ENCODE assay signal across 22 mouse cellular contexts in the genomic region with DNA sequence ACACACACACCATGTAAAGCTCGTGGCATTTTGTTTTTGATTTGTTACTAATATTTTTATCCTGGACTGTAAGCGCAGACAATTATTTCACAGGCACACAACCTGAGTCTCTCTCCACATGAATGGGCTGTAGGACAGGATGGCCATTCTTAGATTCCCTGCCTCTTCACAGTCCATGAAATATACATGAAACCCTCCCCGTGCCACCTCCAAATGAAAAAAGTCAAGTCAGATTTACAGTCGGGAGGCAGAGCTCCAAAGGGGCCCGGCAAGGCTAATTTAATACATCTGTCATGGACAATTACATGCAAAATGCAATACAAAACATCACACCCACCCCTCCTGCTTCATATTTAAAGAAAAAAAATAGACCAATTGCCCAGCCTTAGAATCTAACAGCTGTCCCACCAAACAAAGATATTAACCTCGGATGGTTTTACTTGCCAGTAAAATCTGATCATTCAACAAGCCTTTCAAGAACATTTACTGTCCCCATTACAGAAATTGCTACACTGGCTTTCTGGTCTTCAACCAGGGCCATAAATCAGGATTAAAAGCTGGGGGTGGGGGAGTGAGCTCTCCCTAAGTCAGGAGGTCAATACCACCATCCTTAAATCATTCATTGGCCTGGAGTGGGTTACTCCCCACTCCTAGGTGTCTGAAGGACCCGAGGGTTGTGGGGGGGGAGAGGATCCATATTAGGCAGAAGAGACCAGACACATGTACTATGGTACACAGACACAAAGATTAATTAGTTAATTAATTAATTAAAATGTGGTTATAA. TPM values are rescaled to one million over a fixed set of nuclear protein-coding genes. Genes with fewer than 3 reads are reported as not detected.
DNase-seq lines count a peak whose midpoint lies in the region; ATAC-seq and TF ChIP-seq lines count a peak whose summit lies in the region.
"Had no signal": no experiment of that assay in that cellular context is flagged by ENCODE, and none has a peak within 500 bp of the region (broad histone marks: within the 10 kb centered on the region; RNA-seq: fewer than 3 reads in every experiment).

No protein-coding gene starts in this region.

- ATAC-seq in kidney, embryonic 14.5 days (ENCODE audit: low FRiP score, low TSS enrichment) = peak; percentile 81
- ATAC-seq in neural tube, embryonic 11.5 days (ENCODE audit: insufficient read depth, low FRiP score, low TSS enrichment) = peak; percentile 79
- ATAC-seq: liver, embryonic 12.5 days had no signal

- no peak overlapping the region for H3K9ac ChIP-seq in kidney, embryonic 14.5 days (ENCODE audit: low read depth, low read length)
- H3K9ac ChIP-seq in neural tube, embryonic 11.5 days (ENCODE audit: low read length) = no peak overlapping the region
- H3K9ac ChIP-seq: heart, embryonic 13.5 days; limb, embryonic 12.5 days; liver, embryonic 12.5 days; stomach, embryonic 15.5 days had no signal

- H3K9me3 ChIP-seq in kidney, embryonic 14.5 days (ENCODE audit: control insufficient read depth, low read length) = 0 out of 2 replicates have a peak, but pooled peaks cover 5% of the 10 kb centered on the region
- no peaks in the 10 kb centered on the region for H3K9me3 ChIP-seq in neural tube, embryonic 11.5 days (ENCODE audit: control insufficient read depth, low read length)
- H3K9me3 ChIP-seq: stomach, embryonic 15.5 days had no signal

- TF ChIP-seq CTCF in brain, embryonic 14.5 days (IDR thresholded peaks at IDR 0.05; ENCODE audit: borderline replicate concordance, extremely low read depth, insufficient read depth, insufficient read length) = no peak

- TF ChIP-seq POLR2A in brain, embryonic 14.5 days (IDR thresholded peaks at IDR 0.05; ENCODE audit: borderline replicate concordance, extremely low read depth, insufficient read depth, insufficient read length, poor library complexity, severe bottlenecking) = no peak

- WGBS in kidney, embryonic 14.5 days = 18% methylated on average over 7 of the region's 7 CpGs
- WGBS in neural tube, embryonic 11.5 days = 28% methylated on average over 7 of the region's 7 CpGs

- no peak overlapping the region for H3K27ac ChIP-seq in kidney, embryonic 14.5 days (ENCODE audit: low read depth, low read length)
- 0 out of 2 replicates have a peak overlapping the region, but pooled peaks have one; percentile 62 for H3K27ac ChIP-seq in neural tube, embryonic 11.5 days (ENCODE audit: low read depth, low read length)
- H3K27ac ChIP-seq: heart, embryonic 13.5 days; limb, embryonic 12.5 days; liver, embryonic 12.5 days; stomach, embryonic 15.5 days had no signal

- no peak overlapping the region for H3K4me2 ChIP-seq in kidney, embryonic 14.5 days (replicated peaks; ENCODE audit: low read depth, low read length)
- no peak overlapping the region for H3K4me2 ChIP-seq in neural tube, embryonic 11.5 days (ENCODE audit: low read depth)
- H3K4me2 ChIP-seq: heart, embryonic 13.5 days; limb, embryonic 12.5 days; liver, embryonic 12.5 days; stomach, embryonic 15.5 days had no signal

- no peaks in the 10 kb centered on the region for H3K36me3 ChIP-seq in kidney, embryonic 14.5 days (ENCODE audit: control insufficient read depth, insufficient read depth, low read length)
- no peaks in the 10 kb centered on the region for H3K36me3 ChIP-seq in neural tube, embryonic 11.5 days (ENCODE audit: control insufficient read depth, insufficient read depth, low read length)
- H3K36me3 ChIP-seq: heart, embryonic 13.5 days; limb, embryonic 12.5 days; liver, embryonic 12.5 days; stomach, embryonic 15.5 days had no signal

- H3K27me3 ChIP-seq in kidney, embryonic 14.5 days (ENCODE audit: control insufficient read depth, insufficient read depth, low read length) = no peaks in the 10 kb centered on the region
- peaks cover 7% of the 10 kb centered on the region; the same call in 1 of the 2 replicates for H3K27me3 ChIP-seq in neural tube, embryonic 11.5 days (ENCODE audit: control insufficient read depth, insufficient read depth, low read length)
- H3K27me3 ChIP-seq: heart, embryonic 13.5 days; limb, embryonic 12.5 days; liver, embryonic 12.5 days; megakaryocyte, embryonic 14.5 days; stomach, embryonic 15.5 days had no signal

- H3K4me1 ChIP-seq in kidney, embryonic 14.5 days (ENCODE audit: control insufficient read depth, insufficient read depth, low read length) = peaks cover 9% of the 10 kb centered on the region; the same call in 1 of the 2 replicates
- no peaks in the 10 kb centered on the region for H3K4me1 ChIP-seq in neural tube, embryonic 11.5 days (ENCODE audit: control insufficient read depth, insufficient read depth, low read length)
- H3K4me1 ChIP-seq: heart, embryonic 13.5 days; liver, embryonic 12.5 days; megakaryocyte, embryonic 14.5 days; stomach, embryonic 15.5 days had no signal

- no peak overlapping the region for H3K4me3 ChIP-seq in kidney, embryonic 14.5 days (ENCODE audit: low read length)
- H3K4me3 ChIP-seq in neural tube, embryonic 11.5 days (ENCODE audit: low read depth, low read length) = no peak overlapping the region
- H3K4me3 ChIP-seq: heart, embryonic 13.5 days; limb, embryonic 12.5 days; liver, embryonic 12.5 days; megakaryocyte, embryonic 14.5 days; stomach, embryonic 15.5 days had no signal

- DNase-seq in kidney, postnatal 10 days = no peak
- DNase-seq in brain, embryonic 14.5 days (ENCODE audit: low read depth) = peak; percentile 46
- peak; percentile 25 for DNase-seq in embryo, embryonic 9.5 days (ENCODE audit: extremely low spot score)
- DNase-seq in neural tube, embryonic 11.5 days (ENCODE audit: low spot score) = peak; percentile 45
- DNase-seq in frontal cortex, adult 2 months (ENCODE audit: extremely low spot score in 1 of 2, low spot score in 1 of 2) = no peak
- no peak for DNase-seq in adrenal gland, adult 2 months
- DNase-seq: adrenal gland, postnatal 36 days; B cell, adult 2 months; cerebellum, adult 2 months; cerebellum, postnatal 36 days; gastrocnemius, postnatal 10 days; heart, adult 18-20 months; heart, postnatal 36 days; kidney, adult 18-20 months; lung, adult 2 months; thymus, adult 18-20 months had no signal

RNA-seq across cellular contexts. Expression of a gene that starts 44.3 kb away (rescaled TPM):
- 0.20 and 0.34 TPM in 2 replicates for polyA plus RNA-seq in kidney, embryonic 14.5 days (2014; fragmentation: Nextera tagmentation; extraction: Ambion mirVana)
- polyA plus RNA-seq in brain, embryonic 14.5 days (2012; rRNA removed) = 2.4 and 5.8 TPM in 2 replicates
- polyA plus RNA-seq in neural tube, embryonic 11.5 days (2014; fragmentation: Nextera tagmentation; extraction: Ambion mirVana) = 1.9 and 2.1 TPM in 2 replicates
- polyA plus RNA-seq in frontal cortex, adult 2 months (2012; rRNA removed) = 21.5 and 25.0 TPM in 2 replicates
- total RNA-seq in adrenal gland, adult 2 months (2021) = under 1 TPM; 0.03 to 0.06 TPM
- 0.01 and 0.02 TPM in 2 replicates for polyA plus RNA-seq in adrenal gland, adult 2 months (2012; rRNA removed)
- total RNA-seq: heart, adult 18-20 months had no signal

Comparison
In these comparisons a context has a peak if more than half of its experiments do, and no peak if none do; other contexts are left out.
1. DNase-seq: peak in brain, embryonic 14.5 days (single experiment), embryo, embryonic 9.5 days (single experiment) and neural tube, embryonic 11.5 days (single experiment); none in kidney, postnatal 10 days (single experiment), frontal cortex, adult 2 months (0 of 2) and adrenal gland, adult 2 months (single experiment).